Mouse (Mus musculus) heart, postnatal 36 days (tissue): ENCODE data around the gene Tnip2. TPM values are rescaled to one million over a fixed set of nuclear protein-coding genes. Genes with fewer than 3 reads are reported as not detected.

Source experiments
- DNase-seq, 2 experiments: peaks; one replicate each; pipeline ENCODE4 v3.0.0; 2021 to 2022
- intact Hi-C: fragments of 180-260 bp; cut with DNase I; formaldehyde crosslinking; loops from one replicate; pipeline ENCODE4 v1.15.1; 2025
- total RNA-seq, 2 experiments: library from RNA; stranded (reverse); gene quantifications; 2 replicates each; pipeline ENCODE4 v1.2.3; 2021

Gene Tnip2
- total RNA-seq, 2 experiments from 2014 or later, result 5.5 to 6.7 TPM

- intact Hi-C loops, result loop anchor here (2.0 to 10.0 kb wide), 2 partner anchors 111 to 579 kb away; partner anchors contain the start of genes Lrpap1 and Mfsd10
- DNase-seq, result peak; percentile 96 to 98
Measured at GRCm38 (mm10) chr5:34525663-34526476, 12.1 kb upstream of the Tnip2 start, which contains the start of gene Sh3bp2. Gene Sh3bp2, plus strand, starts transcription at chr5:34525838.

DNA sequence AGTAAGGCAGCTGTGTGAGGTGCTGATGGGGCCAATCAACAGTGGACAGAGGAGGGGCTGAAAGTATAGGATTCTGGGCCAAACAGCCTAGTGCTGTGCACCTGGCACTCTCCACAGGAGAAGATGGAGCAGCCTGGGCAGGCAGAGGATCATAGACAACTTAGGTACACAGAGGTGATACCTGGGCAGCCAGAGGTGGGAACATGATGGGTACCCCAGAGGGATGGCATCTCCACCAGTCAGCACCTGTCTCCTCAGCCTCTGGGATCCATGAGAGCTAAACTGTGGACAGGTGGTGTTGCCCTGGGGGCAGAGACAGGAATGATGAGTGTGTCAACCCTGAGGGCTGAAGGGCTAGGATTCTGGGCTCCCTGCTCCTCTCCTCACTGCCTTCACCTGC lies 10.7 kb upstream of the Tnip2 start:
- intact Hi-C loops, result loop anchor here (2.0 to 10.0 kb wide), 3 partner anchors 48 to 580 kb away; partner anchors contain the start of genes Add1, Lrpap1 and Mfsd10
- no peak for DNase-seq

GRCm38 (mm10) chr5:34523958-34524485 lies 10.2 kb upstream of the Tnip2 start:
- intact Hi-C loops, result loop anchor here (2.0 to 10.0 kb wide), 3 partner anchors 48 to 581 kb away; partner anchors contain the start of genes Add1, Lrpap1 and Mfsd10
- DNase-seq, result no peak

- intact Hi-C loops, result loop anchor here (5.0 to 10.0 kb wide), 2 partner anchors 51 to 583 kb away; partner anchors contain the start of genes Add1 and Lrpap1
- DNase-seq, result no peak
Measured at GRCm38 (mm10) chr5:34521337-34521736, 7.5 kb upstream of the Tnip2 start.

- intact Hi-C loops, result loop anchor here (5.0 to 10.0 kb wide), 2 partner anchors 52 to 584 kb away; partner anchors contain the start of genes Add1 and Lrpap1
- no peak for DNase-seq
Measured at GRCm38 (mm10) chr5:34520458-34521209, 6.8 kb upstream of the Tnip2 start.

GRCm38 (mm10) chr5:34519389-34519910 lies 5.7 kb upstream of the Tnip2 start:
- intact Hi-C loops, result no loop called here
- no peak for DNase-seq

GRCm38 (mm10) chr5:34517913-34518312 lies 4.1 kb upstream of the Tnip2 start:
- DNase-seq, result peak; percentile 83 to 90
- intact Hi-C loops, result no loop called here

GRCm38 (mm10) chr5:34515096-34515495 lies 1.3 kb upstream of the Tnip2 start:
- intact Hi-C loops, result no loop called here
- no peak for DNase-seq

DNA sequence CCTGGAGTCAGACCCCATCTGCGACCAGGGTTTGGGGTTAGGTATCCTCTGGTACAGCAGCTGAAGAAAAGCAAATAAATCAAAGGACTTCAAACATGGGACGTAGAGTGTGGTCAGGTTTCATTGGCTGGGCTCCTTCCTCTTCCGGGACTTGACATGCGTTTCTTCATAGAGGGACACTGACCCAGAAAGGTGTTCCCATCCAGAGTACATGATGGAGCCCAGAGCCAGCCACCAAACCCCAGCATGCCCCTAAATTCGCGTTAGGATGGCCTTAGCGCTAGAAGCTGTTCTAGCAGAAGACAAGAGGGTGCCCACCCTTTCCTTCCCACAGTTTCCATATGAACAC lies 401 bp upstream of the Tnip2 start:
- no peak for DNase-seq
- intact Hi-C loops, result loop anchor here (5.0 kb wide), 1 partner anchor 142 kb away; no protein-coding TSS in a partner anchor

DNA sequence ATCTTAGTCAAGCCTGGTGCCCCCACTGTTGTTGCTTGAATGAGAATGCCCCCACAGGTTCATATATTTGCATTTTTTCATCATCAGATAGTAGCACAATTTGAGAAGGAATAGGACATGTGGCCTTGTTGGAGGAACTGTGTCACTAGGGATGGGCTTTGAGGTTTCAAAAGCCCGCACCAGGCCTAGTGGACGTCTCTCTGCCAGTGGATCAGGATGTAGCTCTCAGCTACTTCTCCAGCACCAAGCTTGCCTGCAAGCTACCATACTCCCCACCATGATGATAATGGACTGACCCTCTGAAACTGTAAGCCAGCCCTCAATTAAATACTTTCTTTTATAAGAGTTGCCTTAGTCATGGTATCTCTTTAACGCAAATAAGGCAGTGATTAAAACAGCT lies 1.3 kb downstream of the Tnip2 start:
- no peak for DNase-seq
- intact Hi-C loops, result loop anchor here (5.0 kb wide), 1 partner anchor 140 kb away; no protein-coding TSS in a partner anchor

- intact Hi-C loops, result no loop called here
- no peak for DNase-seq
Measured at GRCm38 (mm10) chr5:34502821-34503220, 11.0 kb downstream of the Tnip2 start.

- no peak for DNase-seq
- intact Hi-C loops, result no loop called here
Measured at GRCm38 (mm10) chr5:34502411-34502810, 11.4 kb downstream of the Tnip2 start.

- no peak for DNase-seq
- intact Hi-C loops, result no loop called here
Measured at GRCm38 (mm10) chr5:34501588-34501987, 12.2 kb downstream of the Tnip2 start.

GRCm38 (mm10) chr5:34500886-34501285 lies 12.9 kb downstream of the Tnip2 start:
- intact Hi-C loops, result no loop called here
- no peak for DNase-seq

DNA sequence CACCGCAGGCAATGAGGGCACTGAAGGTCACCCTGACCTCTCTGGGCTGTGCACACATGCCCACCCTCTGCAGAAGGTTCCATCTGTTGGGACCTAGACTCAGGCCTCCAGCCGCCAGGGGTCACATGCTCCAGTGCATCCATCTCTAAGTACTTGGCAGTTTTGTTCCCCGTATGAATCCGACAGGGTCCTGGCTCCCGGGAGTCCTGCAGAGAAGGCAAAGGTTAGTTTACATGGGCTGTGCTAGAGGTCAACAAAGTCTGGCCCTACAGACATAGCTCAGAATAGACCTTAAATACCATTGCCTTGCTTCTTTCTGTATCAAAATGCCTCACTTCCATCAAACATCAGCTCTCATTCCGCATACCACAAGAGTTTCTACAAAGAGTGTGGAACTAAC lies 17.0 kb downstream of the Tnip2 start:
- no peak for DNase-seq
- intact Hi-C loops, result no loop called here

DNA sequence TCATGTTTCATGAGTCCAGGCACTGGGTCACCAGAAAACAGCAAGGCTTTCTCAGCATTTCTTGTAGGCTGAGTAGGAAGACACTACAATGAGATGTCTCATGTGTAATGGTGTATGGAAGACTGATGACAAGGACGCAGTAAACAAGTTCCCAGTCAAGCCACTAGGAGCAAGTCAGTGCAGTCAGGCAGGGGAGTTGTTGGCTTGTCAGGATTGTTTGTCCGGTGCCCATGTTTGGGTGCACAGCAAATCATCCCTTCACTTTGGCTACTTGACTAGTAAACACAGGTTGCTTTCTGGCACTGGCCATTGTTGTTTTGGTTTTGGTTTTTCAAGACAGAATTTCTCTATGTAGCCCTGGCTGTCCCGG lies 24.4 kb downstream of the Tnip2 start:
- DNase-seq, result no peak
- intact Hi-C loops, result no loop called here

GRCm38 (mm10) chr5:34488741-34489417 lies 24.9 kb downstream of the Tnip2 start:
- no peak for DNase-seq
- intact Hi-C loops, result no loop called here

GRCm38 (mm10) chr5:34487320-34488090 lies 26.3 kb downstream of the Tnip2 start:
- DNase-seq, result peak; percentile 44 to 64
- intact Hi-C loops, result no loop called here

GRCm38 (mm10) chr5:34485731-34486130 lies 28.1 kb downstream of the Tnip2 start:
- no peak for DNase-seq
- intact Hi-C loops, result no loop called here
